Mouse (Mus musculus): Measurements from ENCODE around the gene Rap1gap2. TPM values are rescaled to one million over a fixed set of nuclear protein-coding genes. Genes with fewer than 3 reads are reported as not detected.

Rap1gap2 gene
- polyA plus RNA-seq, 1 experiment: 9.9 TPM

DNA sequence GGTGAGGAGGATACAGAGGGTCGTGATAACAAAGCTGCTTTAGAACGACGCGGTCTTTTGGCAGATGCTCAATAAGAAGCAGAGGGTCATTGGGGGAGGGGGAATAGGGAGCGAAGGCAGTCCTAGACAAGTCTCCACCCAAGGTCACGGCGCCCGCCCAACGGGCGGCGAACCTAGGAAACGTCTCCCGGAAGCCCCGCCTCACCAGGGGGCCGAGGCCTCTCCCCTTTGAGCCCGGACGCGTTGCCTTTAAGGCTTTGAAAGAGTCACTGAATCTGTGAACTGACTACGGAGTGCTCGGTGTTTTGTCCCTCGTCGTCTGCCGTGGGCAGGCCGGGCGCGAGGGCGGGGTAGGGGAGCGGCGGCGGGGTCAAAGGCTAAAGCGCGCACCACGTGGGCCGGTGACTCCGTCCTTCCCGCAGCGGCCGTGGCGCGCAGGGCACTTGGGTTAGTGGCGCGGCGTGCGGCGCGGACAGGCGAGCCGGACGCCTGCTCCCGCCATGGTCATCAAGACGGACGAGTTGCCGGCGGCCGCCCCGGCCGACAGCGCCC is 38.5 kb upstream of the Rap1gap2 start, which contains the start of gene Cluh:
Gene Cluh, plus strand, starts transcription at position 401 of the 552 bp plus-strand sequence.
- TF ChIP-seq CTCF (IDR thresholded peaks at IDR 0.05; ENCODE audit: control insufficient read depth, insufficient read depth, low read length) (no peak), POLR2A (IDR thresholded peaks at IDR 0.05; ENCODE audit: borderline replicate concordance, control insufficient read depth, low read depth, low read length) (peak; percentile 43; the same call in 1 of the 2 replicates)
- peak within 1 kb of the TSS; percentile 82 for H3K4me3 ChIP-seq (replicated peaks; ENCODE audit: control insufficient read depth, low read depth, low read length)
- under 1% methylated on average over 58 of the region's 58 CpGs for WGBS
- peaks cover 1% of the 10 kb centered on the region for H3K4me1 ChIP-seq (ENCODE audit: control insufficient read depth, insufficient read depth, low read length)
- peak within 1 kb of the TSS; percentile 66 for H3K27ac ChIP-seq (ENCODE audit: control insufficient read depth, insufficient read depth, low read depth, low read length, poor library complexity)

- H3K27ac ChIP-seq (ENCODE audit: control insufficient read depth, insufficient read depth, low read depth, low read length, poor library complexity): peak overlapping the region; percentile 66; the same call in 1 of the 2 replicates
- peak overlapping the region; percentile 82 for H3K4me3 ChIP-seq (replicated peaks; ENCODE audit: control insufficient read depth, low read depth, low read length)
- TF ChIP-seq CTCF (IDR thresholded peaks at IDR 0.05; ENCODE audit: control insufficient read depth, insufficient read depth, low read length) (no peak), POLR2A (IDR thresholded peaks at IDR 0.05; ENCODE audit: borderline replicate concordance, control insufficient read depth, low read depth, low read length) (no peak)
- H3K4me1 ChIP-seq (ENCODE audit: control insufficient read depth, insufficient read depth, low read length): peaks cover 1% of the 10 kb centered on the region
- 30% methylated on average over 1 of the region's 1 CpGs for WGBS
These were observed 38.0 kb upstream of the Rap1gap2 start for GRCm38 (mm10) chr11:74648676-74649075.

DNA sequence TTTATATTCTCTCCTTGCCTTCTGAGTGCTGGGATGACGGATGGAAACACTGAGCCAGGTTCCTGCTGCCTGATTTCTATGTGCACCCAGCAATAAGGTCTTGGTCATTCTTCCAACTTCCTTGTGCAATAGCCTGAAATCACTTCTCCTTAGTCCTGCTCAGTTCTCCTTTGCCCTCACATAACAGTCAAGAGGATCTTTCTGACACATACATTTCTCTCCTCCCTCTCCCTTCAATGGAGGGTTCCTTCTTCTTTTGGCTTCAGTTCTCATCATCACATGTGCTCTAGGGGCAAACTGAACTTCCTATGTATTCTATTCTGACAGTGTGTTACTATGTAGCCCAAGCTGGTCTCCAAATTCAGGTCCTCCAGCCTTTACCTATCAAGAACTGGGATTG is 37.3 kb upstream of the Rap1gap2 start:
- Histone ChIP-seq H3K27ac (ENCODE audit: control insufficient read depth, insufficient read depth, low read depth, low read length, poor library complexity) (peak overlapping the region; percentile 6; the same call in 1 of the 2 replicates), H3K4me3 (replicated peaks; ENCODE audit: control insufficient read depth, low read depth, low read length) (no peak overlapping the region), H3K4me1 (ENCODE audit: control insufficient read depth, insufficient read depth, low read length) (peaks cover 1% of the 10 kb centered on the region)
- TF ChIP-seq CTCF (IDR thresholded peaks at IDR 0.05; ENCODE audit: control insufficient read depth, insufficient read depth, low read length) (no peak), POLR2A (IDR thresholded peaks at IDR 0.05; ENCODE audit: borderline replicate concordance, control insufficient read depth, low read depth, low read length) (no peak)
- 52% methylated on average over 1 of the region's 1 CpGs for whole genome bisulfite sequencing

GRCm38 (mm10) chr11:74639628-74640027 is 28.9 kb upstream of the Rap1gap2 start:
- no peak overlapping the region for H3K27ac ChIP-seq (ENCODE audit: control insufficient read depth, insufficient read depth, low read depth, low read length, poor library complexity)
- TF ChIP-seq POLR2A (IDR thresholded peaks at IDR 0.05; ENCODE audit: borderline replicate concordance, control insufficient read depth, low read depth, low read length): no peak
- TF ChIP-seq CTCF (IDR thresholded peaks at IDR 0.05; ENCODE audit: control insufficient read depth, insufficient read depth, low read length): no peak
- H3K4me1 ChIP-seq (ENCODE audit: control insufficient read depth, insufficient read depth, low read length): no peaks in the 10 kb centered on the region
- H3K4me3 ChIP-seq (replicated peaks; ENCODE audit: control insufficient read depth, low read depth, low read length): no peak overlapping the region
- WGBS: 56% methylated on average over 1 of the region's 1 CpGs

DNA sequence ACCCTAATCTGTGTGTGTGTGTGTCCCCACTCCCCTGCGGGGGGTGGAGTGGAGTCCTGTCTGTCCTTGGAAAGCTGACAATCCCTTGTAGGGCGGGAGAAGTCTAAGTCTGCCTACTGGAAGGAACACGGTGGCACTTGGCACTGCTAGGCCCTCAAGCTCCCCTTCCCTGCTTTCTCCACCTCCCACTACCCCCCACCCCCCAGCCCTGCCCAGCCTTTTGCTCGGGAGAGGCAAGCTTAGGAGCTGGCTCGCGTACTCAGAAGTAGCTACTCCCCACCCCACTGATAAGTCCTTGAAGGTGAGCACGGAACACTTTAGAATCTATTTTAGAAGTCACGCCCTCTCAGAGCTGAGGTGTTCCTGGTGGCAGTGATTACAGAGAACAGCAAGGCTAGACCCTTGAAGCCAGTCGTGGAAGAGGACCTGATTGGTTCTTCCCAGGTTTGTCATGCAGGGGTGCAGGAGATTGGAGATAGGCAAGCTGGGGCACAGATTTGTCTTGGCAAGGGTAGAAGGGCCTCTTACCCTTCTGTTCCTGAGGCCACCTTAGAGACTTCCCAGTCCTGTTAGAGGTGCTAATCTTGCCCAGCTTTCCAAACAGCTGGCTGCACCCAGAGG is 28.2 kb upstream of the Rap1gap2 start:
- TF ChIP-seq CTCF (IDR thresholded peaks at IDR 0.05; ENCODE audit: control insufficient read depth, insufficient read depth, low read length): no peak
- no peak for TF ChIP-seq POLR2A (IDR thresholded peaks at IDR 0.05; ENCODE audit: borderline replicate concordance, control insufficient read depth, low read depth, low read length)
- WGBS: 51% methylated on average over 9 of the region's 9 CpGs
- H3K4me1 ChIP-seq (ENCODE audit: control insufficient read depth, insufficient read depth, low read length): no peaks in the 10 kb centered on the region
- no peak overlapping the region; the same call in 1 of the 2 replicates for H3K27ac ChIP-seq (ENCODE audit: control insufficient read depth, insufficient read depth, low read depth, low read length, poor library complexity)
- no peak overlapping the region for H3K4me3 ChIP-seq (replicated peaks; ENCODE audit: control insufficient read depth, low read depth, low read length)

DNA sequence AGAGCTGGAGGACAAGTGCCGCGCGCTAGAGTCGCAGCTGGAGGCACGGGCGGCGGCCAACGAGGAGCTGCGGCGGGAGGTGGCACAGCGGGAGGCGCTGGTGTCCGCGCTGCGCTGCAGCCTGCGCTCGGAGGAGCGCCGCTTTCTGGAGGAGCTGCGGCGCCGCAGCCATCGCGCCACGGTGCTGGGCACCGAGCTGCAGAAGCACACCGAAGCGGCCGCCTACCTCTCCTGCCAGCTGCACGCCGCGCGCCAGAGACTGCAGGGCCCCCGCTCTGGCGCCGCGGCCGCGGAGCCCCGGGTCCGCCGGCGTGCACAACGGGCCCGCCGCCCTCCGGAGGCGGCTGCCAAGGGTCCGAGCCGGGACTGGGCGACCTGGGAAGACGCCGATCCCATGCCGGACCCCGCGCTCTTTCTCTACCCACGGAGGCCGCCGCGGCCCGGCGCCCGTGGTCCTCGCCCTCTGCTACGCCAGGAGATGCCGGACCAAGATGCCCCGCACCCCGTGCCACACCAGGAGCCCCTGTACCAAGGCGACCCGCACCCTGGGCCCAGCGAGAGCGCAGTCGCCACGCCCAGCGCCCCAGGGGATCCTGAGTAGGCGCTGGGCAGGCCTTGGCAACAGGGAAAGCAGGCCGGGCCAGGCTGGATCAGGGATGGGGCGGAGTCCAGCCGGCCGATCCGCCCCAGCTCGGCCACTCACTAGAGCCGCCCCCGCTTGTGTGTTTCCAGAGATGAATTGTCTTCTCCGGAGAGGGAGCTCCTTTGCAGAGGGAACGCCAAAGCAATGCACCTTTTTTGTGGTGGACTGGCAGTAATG is 27.5 kb upstream of the Rap1gap2 start:
- Histone ChIP-seq H3K4me3 (replicated peaks; ENCODE audit: control insufficient read depth, low read depth, low read length) (peak overlapping the region; percentile 21), H3K27ac (ENCODE audit: control insufficient read depth, insufficient read depth, low read depth, low read length, poor library complexity) (no peak overlapping the region; the same call in 1 of the 2 replicates), H3K4me1 (ENCODE audit: control insufficient read depth, insufficient read depth, low read length) (no peaks in the 10 kb centered on the region)
- under 1% methylated on average over 86 of the region's 86 CpGs for WGBS
- TF ChIP-seq CTCF (IDR thresholded peaks at IDR 0.05; ENCODE audit: control insufficient read depth, insufficient read depth, low read length): peak; percentile 36
- no peak for TF ChIP-seq POLR2A (IDR thresholded peaks at IDR 0.05; ENCODE audit: borderline replicate concordance, control insufficient read depth, low read depth, low read length)

GRCm38 (mm10) chr11:74637486-74637885 is 26.8 kb upstream of the Rap1gap2 start:
- Histone ChIP-seq H3K27ac (ENCODE audit: control insufficient read depth, insufficient read depth, low read depth, low read length, poor library complexity) (no peak overlapping the region), H3K4me1 (ENCODE audit: control insufficient read depth, insufficient read depth, low read length) (no peaks in the 10 kb centered on the region), H3K4me3 (replicated peaks; ENCODE audit: control insufficient read depth, low read depth, low read length) (peak overlapping the region; percentile 21)
- TF ChIP-seq CTCF (IDR thresholded peaks at IDR 0.05; ENCODE audit: control insufficient read depth, insufficient read depth, low read length): no peak
- no peak for TF ChIP-seq POLR2A (IDR thresholded peaks at IDR 0.05; ENCODE audit: borderline replicate concordance, control insufficient read depth, low read depth, low read length)
- WGBS: 35% methylated on average over 8 of the region's 8 CpGs
